Mouse (Mus musculus) cerebellum, adult 9-11 months (tissue): ENCODE results near the gene Kbtbd7.
A peak's percentile ranks its signal among the peaks of the same experiment; 100 is the strongest.

Source experiments
- DNase-seq: peaks from one replicate; pipeline ENCODE4 v3.0.0; 2022

Gene Kbtbd7

DNA sequence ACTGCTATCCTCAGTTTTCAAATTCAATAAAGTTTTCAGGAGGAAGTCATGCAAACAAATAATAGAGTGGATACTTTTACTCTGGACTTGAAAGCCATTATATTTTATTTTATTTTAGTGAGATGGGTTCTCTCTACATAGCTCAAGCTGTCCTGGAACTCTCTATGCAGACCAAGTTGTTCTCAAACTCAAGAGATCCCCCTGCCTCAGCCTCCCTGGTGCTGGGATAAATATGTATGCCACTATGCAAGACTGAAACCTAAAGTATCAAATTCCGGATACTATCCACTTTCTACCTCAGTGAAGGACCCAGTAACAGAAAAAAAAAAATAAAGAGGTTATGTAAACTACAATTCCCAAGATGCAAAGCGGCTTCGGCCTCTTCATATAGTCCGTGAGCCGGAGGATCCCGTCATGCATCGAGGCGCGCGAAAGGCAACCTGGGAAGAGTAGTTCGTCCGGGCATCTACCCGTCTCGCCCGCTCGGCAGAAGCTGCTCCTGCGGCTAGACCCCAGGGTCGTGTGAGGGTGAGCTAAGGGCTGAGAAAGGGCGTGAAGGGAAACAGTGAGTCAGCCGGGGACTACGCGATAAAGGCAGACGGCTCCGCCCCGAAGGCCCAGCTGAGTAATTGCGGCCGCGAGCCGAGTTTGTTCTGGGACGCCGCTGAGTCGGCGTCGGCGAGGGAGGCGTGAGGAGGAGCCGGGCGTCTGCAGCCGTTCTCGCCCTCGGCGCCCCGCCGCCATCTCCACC is at the start of gene Kbtbd7:
Gene Kbtbd7 (plus strand): TSS at position 533 of the 751 bp plus-strand sequence.
- peak; percentile 91 for DNase-seq

DNA sequence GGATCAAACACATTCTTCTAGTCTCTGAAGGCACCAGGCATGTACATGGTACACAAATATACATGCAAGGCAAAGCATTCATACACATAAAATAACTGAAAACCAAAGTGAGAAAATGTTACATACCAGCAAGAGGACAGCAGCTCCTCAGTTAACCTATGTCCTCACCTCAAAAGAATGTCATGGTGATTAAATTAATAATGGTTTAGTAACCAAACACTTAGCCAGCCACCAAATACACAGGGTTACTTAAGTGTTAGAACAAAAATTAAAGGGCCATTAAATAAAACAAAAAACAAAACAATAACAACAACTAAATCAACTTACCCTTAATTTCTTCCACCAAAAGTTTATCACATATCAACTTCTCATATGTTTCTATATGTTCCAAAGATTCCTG is 49.3 kb upstream of the Kbtbd7 start:
- DNase-seq: no peak

GRCm38 (mm10) chr14:79383120-79383519 is 43.2 kb upstream of the Kbtbd7 start:
- DNase-seq: no peak

- DNase-seq: no peak
These were observed 38.0 kb upstream of the Kbtbd7 start for GRCm38 (mm10) chr14:79388304-79388703.

DNA sequence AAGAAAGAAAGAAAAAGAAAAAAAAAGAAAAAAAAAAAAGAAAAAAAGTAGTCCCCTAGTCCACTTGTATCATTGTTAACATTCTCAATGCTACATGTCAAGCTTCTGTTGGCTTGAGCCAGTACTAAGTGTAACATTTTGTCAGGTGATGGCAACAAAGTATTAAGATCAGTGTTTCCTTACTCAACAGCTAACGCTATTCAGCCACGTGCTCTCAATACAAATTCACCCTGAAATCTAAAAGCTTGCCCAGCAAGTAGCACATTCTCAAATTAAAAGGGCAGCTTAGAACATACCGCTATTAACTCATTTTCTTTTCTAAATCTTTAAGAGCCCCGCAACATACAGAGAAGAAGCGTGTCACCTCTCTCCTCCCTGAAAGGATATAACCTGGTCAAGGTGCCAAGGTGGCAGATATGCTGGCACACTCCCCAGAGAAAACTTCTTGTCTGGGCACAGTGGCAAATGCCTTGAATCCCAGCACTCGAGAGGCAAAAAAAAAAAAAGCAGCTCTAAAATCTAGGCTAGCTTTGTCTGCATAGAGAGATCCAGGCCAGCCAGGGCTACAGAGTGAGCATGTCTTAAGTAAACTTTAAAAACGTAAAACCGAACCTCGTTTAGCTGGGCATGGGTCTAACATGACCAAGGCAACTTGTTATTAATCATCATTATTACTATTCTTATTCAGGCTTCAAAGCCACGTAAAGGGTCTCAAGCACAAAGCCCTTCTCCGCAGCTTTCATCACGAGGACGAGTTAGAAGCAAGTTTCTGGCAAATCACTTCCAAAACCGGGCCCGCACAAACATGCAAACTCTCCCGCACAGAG is 36.7 kb upstream of the Kbtbd7 start:
- peak; percentile 65 for DNase-seq

GRCm38 (mm10) chr14:79390265-79390926 is 35.9 kb upstream of the Kbtbd7 start, which contains the start of gene Naa16:
Naa16 (minus strand) TSS chr14:79390778.
- peak; percentile 92 for DNase-seq

- DNase-seq: no peak
These were observed 33.0 kb upstream of the Kbtbd7 start for GRCm38 (mm10) chr14:79393289-79393688.

- no peak for DNase-seq
These were observed 31.7 kb upstream of the Kbtbd7 start for GRCm38 (mm10) chr14:79394564-79394963.

DNA sequence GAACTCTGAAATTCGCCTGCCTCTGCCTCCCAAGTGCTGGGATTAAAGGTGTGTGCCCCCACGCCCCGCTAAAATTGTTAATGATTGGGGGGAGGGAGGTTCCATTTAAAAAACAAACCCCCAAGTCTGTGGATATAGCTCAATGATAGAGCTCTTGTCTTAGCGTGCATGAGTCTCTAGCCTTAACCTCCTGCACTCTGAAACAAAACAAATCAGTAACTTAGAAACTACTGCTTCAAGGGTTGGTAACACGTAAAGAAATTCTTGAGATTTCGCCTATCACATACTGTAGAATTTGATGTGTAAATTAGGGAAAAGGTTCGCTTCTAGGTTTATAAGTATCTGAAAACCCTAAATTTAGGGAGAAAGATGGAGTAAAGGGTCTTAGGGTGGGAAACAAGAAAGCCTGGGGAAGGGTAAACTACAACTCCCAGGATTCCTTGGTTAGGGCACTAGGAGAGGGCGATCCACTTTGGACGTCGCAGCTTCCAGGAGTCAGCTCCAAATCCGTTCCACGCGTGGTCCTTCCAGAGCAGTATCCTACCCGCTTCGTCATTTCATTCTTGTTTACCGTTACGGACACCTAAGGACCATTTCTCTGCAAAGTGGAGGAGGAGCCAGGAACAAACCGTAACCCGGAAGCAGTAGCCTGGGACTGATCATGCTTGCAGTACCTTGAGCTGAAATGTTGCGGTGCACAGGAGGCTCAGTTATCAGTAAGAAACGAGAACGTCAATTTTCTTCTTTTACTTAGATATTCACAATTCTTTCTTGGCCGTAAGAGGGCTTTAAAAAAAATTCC is 28.8 kb upstream of the Kbtbd7 start, which contains the start of gene Mtrf1:
Gene Mtrf1 (plus strand): TSS at position 452 of the 802 bp plus-strand sequence.
- peak; percentile 80 for DNase-seq

- no peak for DNase-seq
These were observed 18.7 kb upstream of the Kbtbd7 start for GRCm38 (mm10) chr14:79407641-79408040.

DNA sequence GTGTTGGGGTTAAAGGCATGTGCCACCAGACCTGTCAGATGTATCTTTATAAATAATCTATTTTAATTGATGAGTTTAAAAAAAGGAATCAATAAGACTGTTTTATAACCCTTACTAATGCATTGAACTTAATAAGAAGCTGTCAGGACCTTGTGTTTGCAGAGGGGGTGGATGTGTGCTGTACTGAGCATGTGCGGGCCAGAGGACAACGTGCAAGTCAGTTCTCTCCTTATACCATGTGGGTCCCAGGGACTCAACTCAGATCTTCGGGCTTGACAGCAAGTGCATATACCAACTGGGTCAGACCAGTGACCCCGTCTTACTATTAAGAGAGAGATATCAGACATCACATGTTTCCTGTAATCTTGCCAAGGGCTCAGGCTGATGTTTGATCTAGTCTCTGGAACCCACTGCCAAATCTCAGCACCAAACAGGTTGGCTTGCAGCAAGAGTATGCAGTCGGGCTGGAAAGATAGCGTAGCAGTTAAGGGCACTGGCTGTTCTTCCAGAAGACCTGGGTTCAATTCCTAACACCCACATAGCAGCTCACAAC is 17.0 kb upstream of the Kbtbd7 start:
- DNase-seq: no peak

DNA sequence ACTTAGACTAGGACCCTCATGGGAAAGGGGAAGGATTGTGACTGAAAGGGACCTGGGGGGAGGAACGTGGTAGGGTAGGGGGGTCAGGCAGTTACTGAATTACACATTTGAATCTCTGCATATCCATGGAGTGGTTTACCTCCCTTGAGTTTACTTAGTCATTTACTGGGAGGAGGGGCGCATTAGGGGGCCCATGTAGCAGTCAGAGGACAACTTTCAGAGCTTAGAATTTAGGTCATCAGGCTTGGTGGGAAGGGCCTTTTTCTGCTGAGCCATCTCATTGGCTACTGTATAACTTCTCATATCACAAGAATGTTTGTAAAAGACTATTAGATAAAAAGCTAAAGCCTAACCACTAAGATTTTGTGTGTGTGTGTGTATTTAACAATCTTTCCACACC is 15.6 kb upstream of the Kbtbd7 start:
- no peak for DNase-seq

- DNase-seq: no peak
These were observed 13.2 kb upstream of the Kbtbd7 start for GRCm38 (mm10) chr14:79413121-79413520.

GRCm38 (mm10) chr14:79420083-79420685 is 6.1 kb upstream of the Kbtbd7 start:
- no peak for DNase-seq

- DNase-seq: peak; percentile 55
These were observed 537 bp downstream of the Kbtbd7 start for GRCm38 (mm10) chr14:79426730-79427365.

DNA sequence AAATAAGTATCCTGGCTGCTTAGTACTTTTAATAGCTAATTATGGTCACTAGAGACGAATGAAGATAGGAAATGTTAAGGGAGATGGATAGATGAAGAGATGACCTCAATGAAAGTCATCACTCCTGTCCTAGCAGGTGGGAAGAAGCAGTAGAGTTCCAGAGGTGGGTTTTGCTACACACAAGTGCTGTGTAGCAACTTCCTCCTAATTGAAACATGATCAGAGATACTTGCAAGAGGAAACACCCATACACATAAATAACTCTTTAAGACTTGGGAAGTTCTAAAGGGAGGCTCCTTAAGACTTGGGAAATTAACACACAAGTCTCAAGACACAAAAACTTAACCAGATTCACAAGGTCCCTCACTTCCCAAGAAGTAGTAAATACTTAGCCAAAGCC is 7.8 kb downstream of the Kbtbd7 start:
- DNase-seq: no peak

- no peak for DNase-seq
These were observed 14.3 kb downstream of the Kbtbd7 start for GRCm38 (mm10) chr14:79440655-79441054.

DNA sequence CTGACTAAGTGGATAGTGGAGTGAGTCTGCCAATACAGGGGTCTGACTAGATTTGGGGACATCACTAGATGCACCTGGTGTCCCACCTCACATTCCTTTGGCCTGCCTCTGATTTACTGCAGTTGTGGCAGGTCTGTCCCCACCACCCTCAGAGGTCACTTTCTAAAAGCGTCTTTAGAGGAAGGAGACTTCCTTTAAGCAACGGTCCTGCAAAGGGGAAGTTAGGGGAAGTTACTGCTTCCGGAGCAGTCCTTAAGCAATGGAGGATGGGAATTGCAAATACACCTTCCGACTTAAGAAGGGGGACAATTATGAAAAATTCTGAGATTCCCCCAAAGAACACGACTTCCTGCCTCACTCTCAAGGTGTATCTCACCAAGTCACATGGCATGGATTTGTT is 15.1 kb downstream of the Kbtbd7 start:
- DNase-seq: no peak

DNA sequence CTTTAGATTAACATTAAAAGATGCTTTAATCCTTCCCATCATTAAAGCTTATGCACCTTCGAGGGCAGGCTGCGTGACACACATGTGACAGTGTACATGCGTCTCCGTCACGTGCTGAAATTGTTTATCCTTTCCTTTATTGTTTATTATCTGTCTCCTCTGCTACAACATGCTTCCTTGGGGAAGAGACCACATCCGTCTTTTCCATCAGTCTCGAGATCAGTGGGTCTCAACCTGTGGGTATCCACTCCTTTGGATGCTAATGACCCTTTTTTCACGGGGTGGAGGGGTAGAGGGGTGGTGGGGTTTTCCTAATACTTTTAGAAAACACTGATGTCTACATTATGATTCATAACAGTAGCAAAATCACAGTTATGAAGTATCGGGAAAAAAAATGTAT is 18.3 kb downstream of the Kbtbd7 start:
- DNase-seq: no peak

GRCm38 (mm10) chr14:79445055-79445620 is 18.8 kb downstream of the Kbtbd7 start:
- DNase-seq: no peak
